Mouse (Mus musculus) heart, embryonic 14.5 days (tissue): ENCODE data around the gene Trabd2b. TPM values are rescaled to one million over a fixed set of nuclear protein-coding genes. Genes with fewer than 3 reads are reported as not detected.

Experiments used
- ATAC-seq: fragments of 200-750 bp; cut with Nextera tagmentation; 2 replicates; pipeline ENCODE4 v1.8.0; 2017; ENCODE audit warnings: low read depth, moderate TSS enrichment; ENCODE audit not compliant: insufficient number of reproducible peaks, insufficient read depth, low FRiP score
- H3K27ac ChIP-seq, 2 experiments: fragments of 200-500 bp in 1 of 2; fragments of 300-500 bp in 1 of 2; sonication (generic) in 1 of 2; replicated peaks in 1 of 2; 2 replicates each; pipeline ENCODE4 v1.5.1; 2012 to 2014; ENCODE audit warnings: low read depth in 2 of 2, low read length in 2 of 2, control low read depth in 1 of 2, mild to moderate bottlenecking in 1 of 2, mixed read lengths in 1 of 2; ENCODE audit not compliant: control insufficient read depth in 1 of 2, insufficient read depth in 1 of 2
- H3K27me3 ChIP-seq: fragments of 300-500 bp; sonication (generic); 2 replicates; pipeline ENCODE4 v1.6.1; 2014; ENCODE audit warnings: mild to moderate bottlenecking, low read length, control low read depth; ENCODE audit not compliant: control insufficient read depth, insufficient read depth
- H3K36me3 ChIP-seq: fragments of 300-500 bp; sonication (generic); 2 replicates; pipeline ENCODE4 v1.6.1; 2014; ENCODE audit warnings: mild to moderate bottlenecking, control low read depth, low read length, mixed read lengths; ENCODE audit not compliant: control insufficient read depth, insufficient read depth
- H3K4me1 ChIP-seq, 2 experiments: fragments of 200-500 bp in 1 of 2; fragments of 300-500 bp in 1 of 2; sonication (generic) in 1 of 2; 2 replicates each; pipeline ENCODE4 v1.6.1; 2012 to 2014; ENCODE audit warnings: low read length in 2 of 2, control low read depth in 1 of 2, mixed read lengths in 1 of 2; ENCODE audit not compliant: control insufficient read depth in 2 of 2, insufficient read depth in 2 of 2
- H3K4me2 ChIP-seq: fragments of 300-500 bp; sonication (generic); 2 replicates; pipeline ENCODE4 v1.6.1; 2014; ENCODE audit warnings: mild to moderate bottlenecking, low read length
- H3K4me3 ChIP-seq, 2 experiments: fragments of 200-500 bp in 1 of 2; fragments of 300-500 bp in 1 of 2; sonication (generic) in 1 of 2; 2 replicates each; pipeline ENCODE4 v1.5.1; 2012 to 2014; ENCODE audit warnings: low read length in 2 of 2, mild to moderate bottlenecking in 2 of 2, control low read depth in 1 of 2, low read depth in 1 of 2, moderate library complexity in 1 of 2; ENCODE audit not compliant: control insufficient read depth in 1 of 2, insufficient read depth in 1 of 2
- H3K9ac ChIP-seq: fragments of 300-500 bp; sonication (generic); 2 replicates; pipeline ENCODE4 v1.6.1; 2014; ENCODE audit warnings: mild to moderate bottlenecking, low read length
- H3K9me3 ChIP-seq: fragments of 300-500 bp; sonication (generic); 2 replicates; pipeline ENCODE4 v1.6.1; 2016; ENCODE audit warnings: low read length, control low read depth; ENCODE audit not compliant: control insufficient read depth
- WGBS: fragments of 180-500 bp; shearing (Covaris S2); extraction: QIAGEN DNeasy Blood & Tissue Kit; methylation state at CpG from one replicate; pipeline ENCODE4 v1.1.7; 2014; 5-methylcytosine and 5-hydroxymethylcytosine counted together
- polyA plus RNA-seq: library from polyadenylated mRNA; unstranded; fragments of >200 nt; fragmentation: Nextera tagmentation; extraction: Ambion mirVana; gene quantifications from 2 replicates; pipeline ENCODE4 v1.2.1, GENCODE M21; 2014

Trabd2b gene
- polyA plus RNA-seq, 1 experiment from 2014 or later: 2.7 TPM

DNA sequence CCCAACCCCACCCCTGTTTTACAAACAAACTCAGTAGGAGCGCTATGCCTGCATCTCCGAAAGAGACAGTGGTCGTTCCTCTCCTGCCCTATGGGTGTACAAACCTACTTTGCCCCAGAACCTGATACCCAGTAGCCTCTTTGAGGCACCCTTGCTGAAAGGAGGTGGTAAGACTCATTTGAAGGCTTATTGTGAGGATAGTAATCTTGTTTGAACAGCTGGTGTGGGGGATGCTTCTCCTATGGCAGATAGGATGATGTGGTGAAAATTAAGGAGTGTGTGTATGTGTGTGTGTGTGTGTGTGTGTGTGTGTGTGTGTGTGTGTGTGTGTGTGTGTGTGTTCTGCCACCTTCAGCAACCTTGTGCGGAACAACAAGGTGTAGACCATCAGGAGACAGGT lies 202.8 kb downstream of the Trabd2b start:
- Histone ChIP-seq H3K4me2 (no peak overlapping the region), H3K36me3 (no peaks in the 10 kb centered on the region), H3K4me1 (peaks cover 5% of the 10 kb centered on the region in 2 experiments), H3K9ac (no peak overlapping the region), H3K27me3 (peaks cover 44% of the 10 kb centered on the region), H3K9me3 (no peaks in the 10 kb centered on the region), H3K4me3 (no peak overlapping the region), H3K27ac (no peak overlapping the region)
- ATAC-seq: no peak
- 82% methylated on average over 4 of the region's 4 CpGs for WGBS

- peak overlapping the region in 1 of 2 experiments; percentile 24; a peak in 1 of 4 replicates for H3K27ac ChIP-seq
- WGBS: 81% methylated on average over 8 of the region's 8 CpGs
- H3K27me3 ChIP-seq: peaks cover 31% of the 10 kb centered on the region
Observed at GRCm38 (mm10) chr4:114611166-114611929, 204.8 kb downstream of the Trabd2b start.

GRCm38 (mm10) chr4:114612032-114612431 lies 205.5 kb downstream of the Trabd2b start:
- H3K4me2 ChIP-seq: no peak overlapping the region
- 78% methylated on average over 5 of the region's 5 CpGs for WGBS
- peaks cover 30% of the 10 kb centered on the region for H3K27me3 ChIP-seq
- ATAC-seq: no peak
- H3K4me3 ChIP-seq: no peak overlapping the region
- H3K36me3 ChIP-seq: no peaks in the 10 kb centered on the region
- no peak overlapping the region for H3K9ac ChIP-seq
- peaks cover 13 to 21% of the 10 kb centered on the region in 2 experiments for H3K4me1 ChIP-seq
- H3K27ac ChIP-seq: peak overlapping the region in 1 of 2 experiments; percentile 24; a peak in 1 of 4 replicates
- no peaks in the 10 kb centered on the region for H3K9me3 ChIP-seq

More at GRCm38 (mm10) chr4:114611166-114611929, 204.8 kb downstream of the Trabd2b start:
- H3K4me1 ChIP-seq: peaks cover 13 to 21% of the 10 kb centered on the region in 2 experiments
- H3K4me3 ChIP-seq: no peak overlapping the region
- no peak overlapping the region for H3K4me2 ChIP-seq
- no peak overlapping the region for H3K9ac ChIP-seq
- H3K36me3 ChIP-seq: no peaks in the 10 kb centered on the region
- 0 out of 2 replicates have a peak, but pooled peaks have one; percentile 16 for ATAC-seq
- H3K9me3 ChIP-seq: no peaks in the 10 kb centered on the region

- peaks cover 13 to 21% of the 10 kb centered on the region in 2 experiments for H3K4me1 ChIP-seq
- H3K4me2 ChIP-seq: no peak overlapping the region
- ATAC-seq: no peak
- no peaks in the 10 kb centered on the region for H3K9me3 ChIP-seq
- no peak overlapping the region for H3K9ac ChIP-seq
- H3K4me3 ChIP-seq: no peak overlapping the region
- 79% methylated on average over 4 of the region's 4 CpGs for WGBS
- H3K27ac ChIP-seq: no peak overlapping the region
- H3K27me3 ChIP-seq: peaks cover 29% of the 10 kb centered on the region
- no peaks in the 10 kb centered on the region for H3K36me3 ChIP-seq
Observed at GRCm38 (mm10) chr4:114612827-114613226, 206.3 kb downstream of the Trabd2b start.

- Histone ChIP-seq H3K4me1 (peaks cover 13 to 21% of the 10 kb centered on the region in 2 experiments), H3K27me3 (peaks cover 26% of the 10 kb centered on the region), H3K27ac (0 out of 4 replicates have a peak overlapping the region, but pooled peaks of 1 of the 2 experiments have one; percentile 21), H3K4me2 (no peak overlapping the region), H3K9ac (no peak overlapping the region), H3K9me3 (no peaks in the 10 kb centered on the region), H3K36me3 (no peaks in the 10 kb centered on the region), H3K4me3 (no peak overlapping the region)
- no peak for ATAC-seq
- WGBS: 57% methylated on average over 1 of the region's 1 CpGs
Observed at GRCm38 (mm10) chr4:114614086-114614485, 207.6 kb downstream of the Trabd2b start.

GRCm38 (mm10) chr4:114615765-114616164 lies 209.2 kb downstream of the Trabd2b start:
- H3K27ac ChIP-seq: 0 out of 4 replicates have a peak overlapping the region, but pooled peaks of 1 of the 2 experiments have one; percentile 9
- no peak overlapping the region for H3K4me3 ChIP-seq
- H3K36me3 ChIP-seq: no peaks in the 10 kb centered on the region
- no peak overlapping the region for H3K9ac ChIP-seq
- H3K4me1 ChIP-seq: peaks cover 20 to 21% of the 10 kb centered on the region in 2 experiments
- H3K4me2 ChIP-seq: no peak overlapping the region
- H3K27me3 ChIP-seq: peaks cover 30% of the 10 kb centered on the region
- no peak for ATAC-seq
- H3K9me3 ChIP-seq: no peaks in the 10 kb centered on the region
- WGBS: 61% methylated on average over 4 of the region's 4 CpGs

GRCm38 (mm10) chr4:114622929-114623328 lies 216.4 kb downstream of the Trabd2b start:
- H3K9ac ChIP-seq: no peak overlapping the region
- H3K9me3 ChIP-seq: no peaks in the 10 kb centered on the region
- no peak overlapping the region for H3K4me3 ChIP-seq
- no peak overlapping the region for H3K4me2 ChIP-seq
- peaks cover 28% of the 10 kb centered on the region for H3K27me3 ChIP-seq
- H3K36me3 ChIP-seq: no peaks in the 10 kb centered on the region
- H3K27ac ChIP-seq: peak overlapping the region in 1 of 2 experiments; percentile 0; a peak in 1 of 4 replicates
- no peak for ATAC-seq
- peaks cover 15 to 22% of the 10 kb centered on the region in 2 experiments; a peak in 3 of 4 replicates for H3K4me1 ChIP-seq
- 38% methylated on average over 5 of the region's 5 CpGs for WGBS
